Mouse (Mus musculus): ENCODE results near the gene Slc13a3. TPM values are rescaled to one million over a fixed set of nuclear protein-coding genes. Genes with fewer than 3 reads are reported as not detected.

Slc13a3 gene
- polyA plus RNA-seq, 1 experiment from 2014 or later, result 6.5 TPM

DNA sequence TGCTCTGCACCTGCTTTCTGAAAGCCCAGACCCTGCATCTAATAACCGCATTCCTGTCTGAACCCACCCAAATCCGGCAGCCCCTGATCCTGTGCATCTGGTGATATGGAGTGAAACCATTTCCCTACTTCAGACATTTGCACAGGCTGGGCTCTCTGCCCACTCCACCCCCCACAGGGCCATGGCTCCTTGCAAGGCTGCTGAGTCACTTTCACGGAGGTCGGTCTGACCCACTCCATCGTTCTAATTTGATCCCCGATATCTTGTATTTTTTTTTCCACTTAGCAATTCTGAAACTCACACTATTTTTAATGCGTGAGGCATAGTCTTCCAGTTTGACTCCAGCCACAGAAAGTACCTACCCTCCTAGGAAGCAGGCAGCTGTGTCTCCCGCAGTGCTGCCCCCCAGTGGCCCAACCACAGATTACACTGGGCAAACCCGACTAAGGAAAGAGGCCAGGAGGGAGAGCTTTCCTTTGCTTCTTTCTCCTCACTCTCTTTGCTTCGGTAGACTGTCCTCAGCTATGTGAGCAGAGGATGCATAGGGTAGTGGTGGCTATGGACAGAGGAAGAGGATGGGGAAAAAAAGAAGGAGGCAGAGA, 65.2 kb downstream of the Slc13a3 start:
- no peak overlapping the region for H3K9ac ChIP-seq (replicated peaks; ENCODE audit: low read depth, low read length)
- H3K36me3 ChIP-seq (ENCODE audit: control insufficient read depth, insufficient read depth), result no peaks in the 10 kb centered on the region
- no peaks in the 10 kb centered on the region for H3K9me3 ChIP-seq (ENCODE audit: control insufficient read depth, low read length)
- H3K4me3 ChIP-seq (replicated peaks; ENCODE audit: low read length), result no peak overlapping the region
- H3K27me3 ChIP-seq (replicated peaks; ENCODE audit: control insufficient read depth, insufficient read depth, low read length), result no peaks in the 10 kb centered on the region
- H3K4me1 ChIP-seq (replicated peaks; ENCODE audit: control insufficient read depth, insufficient read depth, low read length), result peaks cover 2% of the 10 kb centered on the region; the same call in 1 of the 2 replicates
- ATAC-seq, result no peak
- H3K27ac ChIP-seq (ENCODE audit: low read length), result no peak overlapping the region
- WGBS, result 40% methylated on average over 10 of the region's 10 CpGs
- no peak overlapping the region for H3K4me2 ChIP-seq (ENCODE audit: low read length)

DNA sequence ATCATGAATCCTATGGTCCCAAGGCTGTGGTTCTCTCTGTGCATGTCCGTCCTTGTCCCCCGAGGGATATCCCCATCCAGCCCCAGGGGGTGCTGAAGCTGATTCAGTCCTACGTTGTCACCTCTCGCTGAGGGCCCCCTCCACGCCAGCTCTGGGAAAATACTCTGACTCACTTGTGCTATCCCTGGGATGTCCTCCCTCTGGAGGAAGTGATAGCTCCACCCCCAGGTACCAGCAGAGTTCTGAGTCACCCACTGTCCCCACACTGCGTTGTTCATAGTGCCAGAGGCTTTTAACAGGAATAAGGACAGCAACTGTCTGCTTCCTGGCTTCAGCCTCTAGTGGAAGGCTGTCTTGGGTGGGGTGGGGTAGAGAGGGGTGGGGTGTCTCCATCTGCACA, 67.7 kb downstream of the Slc13a3 start:
- WGBS, result 70% methylated on average over 6 of the region's 6 CpGs
- Histone ChIP-seq H3K9me3 (ENCODE audit: control insufficient read depth, low read length) (no peaks in the 10 kb centered on the region), H3K36me3 (ENCODE audit: control insufficient read depth, insufficient read depth) (no peaks in the 10 kb centered on the region), H3K9ac (replicated peaks; ENCODE audit: low read depth, low read length) (no peak overlapping the region), H3K4me1 (replicated peaks; ENCODE audit: control insufficient read depth, insufficient read depth, low read length) (peaks cover 2% of the 10 kb centered on the region; the same call in 1 of the 2 replicates), H3K4me3 (replicated peaks; ENCODE audit: low read length) (no peak overlapping the region), H3K27ac (ENCODE audit: low read length) (no peak overlapping the region), H3K4me2 (ENCODE audit: low read length) (no peak overlapping the region), H3K27me3 (replicated peaks; ENCODE audit: control insufficient read depth, insufficient read depth, low read length) (no peaks in the 10 kb centered on the region)
- no peak for ATAC-seq

DNA sequence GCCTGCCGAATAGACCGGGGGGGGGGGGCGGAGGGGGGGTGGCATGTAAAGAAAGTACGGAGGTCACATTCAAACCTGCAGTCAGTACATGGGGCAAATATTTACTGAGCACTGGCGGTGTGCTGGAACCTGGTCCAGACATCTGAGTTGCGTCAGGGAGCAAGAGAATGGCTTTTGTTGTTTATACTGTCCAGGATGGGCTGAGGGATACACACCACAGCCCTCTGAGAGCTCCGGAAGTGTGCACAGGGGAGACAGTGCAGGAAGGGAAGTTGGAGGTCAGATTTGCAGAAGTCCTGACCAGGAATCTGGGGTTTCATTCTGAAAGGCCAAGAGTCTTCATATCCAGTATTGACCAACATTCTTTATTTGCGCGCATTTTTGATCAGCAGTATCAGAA, 68.1 kb downstream of the Slc13a3 start:
- Histone ChIP-seq H3K9ac (replicated peaks; ENCODE audit: low read depth, low read length) (no peak overlapping the region), H3K4me3 (replicated peaks; ENCODE audit: low read length) (no peak overlapping the region), H3K27ac (ENCODE audit: low read length) (no peak overlapping the region), H3K36me3 (ENCODE audit: control insufficient read depth, insufficient read depth) (no peaks in the 10 kb centered on the region), H3K9me3 (ENCODE audit: control insufficient read depth, low read length) (no peaks in the 10 kb centered on the region), H3K4me1 (replicated peaks; ENCODE audit: control insufficient read depth, insufficient read depth, low read length) (peaks cover 2% of the 10 kb centered on the region; the same call in 1 of the 2 replicates), H3K27me3 (replicated peaks; ENCODE audit: control insufficient read depth, insufficient read depth, low read length) (no peaks in the 10 kb centered on the region), H3K4me2 (ENCODE audit: low read length) (no peak overlapping the region)
- no peak for ATAC-seq
- 78% methylated on average over 9 of the region's 9 CpGs for whole genome bisulfite sequencing

DNA sequence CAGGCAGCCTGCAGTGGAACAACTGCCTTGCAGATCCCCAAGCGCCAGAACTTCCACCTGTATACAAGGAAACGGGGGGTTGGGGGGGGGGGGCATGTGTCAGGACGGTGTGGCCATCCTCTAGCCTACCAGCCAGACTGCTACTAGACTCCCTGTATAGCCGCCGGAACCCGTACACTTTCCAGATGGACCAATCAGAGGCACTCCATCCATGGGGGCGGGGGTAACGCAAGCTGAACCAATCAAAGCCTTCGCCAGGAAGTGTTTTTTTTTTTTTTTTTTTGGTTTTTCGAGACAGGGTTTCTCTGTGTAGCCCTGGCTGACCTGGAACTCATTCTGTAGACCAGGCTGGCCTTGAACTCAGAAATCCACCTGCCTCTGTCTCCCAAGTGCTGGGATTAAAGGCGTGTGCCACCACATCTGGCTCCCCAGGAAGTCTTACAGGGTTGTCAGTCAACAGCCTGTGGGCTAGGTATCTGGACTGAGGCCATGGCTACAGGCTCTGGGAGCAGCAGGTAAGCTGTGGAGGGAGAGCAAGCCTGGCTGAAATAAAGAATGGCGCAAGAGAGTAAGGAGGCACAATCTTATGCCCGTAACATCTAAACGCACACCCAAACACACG, 74.8 kb downstream of the Slc13a3 start:
- no peaks in the 10 kb centered on the region for H3K27me3 ChIP-seq (replicated peaks; ENCODE audit: control insufficient read depth, insufficient read depth, low read length)
- H3K36me3 ChIP-seq (ENCODE audit: control insufficient read depth, insufficient read depth), result no peaks in the 10 kb centered on the region
- H3K4me3 ChIP-seq (replicated peaks; ENCODE audit: low read length), result no peak overlapping the region
- H3K27ac ChIP-seq (ENCODE audit: low read length), result no peak overlapping the region
- no peak overlapping the region for H3K4me2 ChIP-seq (ENCODE audit: low read length)
- no peak for ATAC-seq
- H3K9ac ChIP-seq (replicated peaks; ENCODE audit: low read depth, low read length), result no peak overlapping the region
- H3K9me3 ChIP-seq (ENCODE audit: control insufficient read depth, low read length), result no peaks in the 10 kb centered on the region
- 50% methylated on average over 15 of the region's 15 CpGs for WGBS
- peaks cover 8% of the 10 kb centered on the region for H3K4me1 ChIP-seq (replicated peaks; ENCODE audit: control insufficient read depth, insufficient read depth, low read length)

DNA sequence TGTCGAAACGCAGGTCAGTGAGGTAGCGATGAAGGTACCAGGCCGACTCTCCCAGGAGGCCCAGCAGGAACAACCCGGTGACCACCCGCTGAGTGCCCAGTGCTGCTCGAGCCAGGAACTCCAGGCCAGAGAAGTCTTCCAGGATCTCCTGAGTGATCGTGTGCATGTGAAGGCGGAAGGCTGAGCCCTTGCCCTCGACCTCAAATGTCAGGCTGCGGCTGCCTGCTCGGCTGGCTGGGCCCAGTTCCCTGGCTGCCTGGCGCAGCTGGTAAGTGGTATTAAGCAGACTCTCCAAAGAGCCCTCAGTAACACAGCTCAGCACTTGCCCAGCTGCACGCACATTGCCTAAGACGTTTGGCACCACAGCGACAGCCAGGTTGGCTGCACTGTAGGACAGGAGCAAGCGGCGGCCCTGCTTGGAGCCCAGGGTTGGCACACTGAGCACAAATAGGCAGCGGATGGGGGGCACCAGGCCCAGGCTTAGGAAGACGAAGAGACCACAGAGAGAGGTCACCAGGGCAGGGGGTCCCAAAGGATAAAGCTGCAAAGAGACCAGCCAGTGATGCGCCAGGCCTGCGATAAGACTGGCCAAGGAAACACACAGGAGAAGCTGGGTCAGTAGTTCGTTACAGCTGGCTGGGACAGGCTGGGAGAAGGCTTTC, 75.4 kb downstream of the Slc13a3 start:
- Histone ChIP-seq H3K4me2 (ENCODE audit: low read length) (no peak overlapping the region), H3K9ac (replicated peaks; ENCODE audit: low read depth, low read length) (no peak overlapping the region), H3K27ac (ENCODE audit: low read length) (no peak overlapping the region), H3K4me3 (replicated peaks; ENCODE audit: low read length) (no peak overlapping the region), H3K9me3 (ENCODE audit: control insufficient read depth, low read length) (no peaks in the 10 kb centered on the region), H3K4me1 (replicated peaks; ENCODE audit: control insufficient read depth, insufficient read depth, low read length) (peaks cover 8% of the 10 kb centered on the region), H3K36me3 (ENCODE audit: control insufficient read depth, insufficient read depth) (no peaks in the 10 kb centered on the region), H3K27me3 (replicated peaks; ENCODE audit: control insufficient read depth, insufficient read depth, low read length) (no peaks in the 10 kb centered on the region)
- 0 out of 2 replicates have a peak, but pooled peaks have one; percentile 31 for ATAC-seq
- 67% methylated on average over 23 of the region's 23 CpGs for WGBS

DNA sequence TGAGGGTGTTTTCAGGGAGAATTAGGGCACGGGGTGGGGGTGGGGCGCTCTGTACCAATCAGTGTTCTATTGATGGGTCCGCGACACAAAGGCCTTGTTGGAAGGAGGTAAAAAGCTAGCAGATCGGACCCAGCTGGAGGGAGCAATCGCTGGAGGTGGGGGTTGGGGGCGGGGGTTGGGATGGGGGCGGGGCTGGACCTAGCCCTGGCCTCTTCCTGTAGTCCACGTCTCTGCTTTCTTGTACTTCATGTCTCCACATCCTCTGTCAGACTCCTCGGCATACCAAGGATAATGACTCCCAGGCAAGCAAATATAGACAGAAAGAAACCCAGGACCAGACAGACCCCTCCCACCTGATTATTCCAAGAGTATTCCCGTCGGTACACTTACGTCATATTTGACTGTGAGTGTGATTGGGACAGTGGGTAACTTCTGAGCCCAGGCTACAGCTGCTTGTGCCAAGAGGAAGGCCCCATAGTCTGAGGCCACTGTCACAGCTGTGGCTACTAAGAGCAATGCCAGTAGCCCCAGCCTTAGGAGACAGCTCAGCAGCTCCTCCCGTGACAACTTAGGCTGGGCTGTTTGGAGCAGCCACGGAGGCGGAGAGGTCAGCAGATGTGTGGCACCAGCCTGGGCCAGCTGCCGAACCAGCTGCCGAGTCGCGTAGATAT, 76.1 kb downstream of the Slc13a3 start:
- Histone ChIP-seq H3K27me3 (replicated peaks; ENCODE audit: control insufficient read depth, insufficient read depth, low read length) (no peaks in the 10 kb centered on the region), H3K36me3 (ENCODE audit: control insufficient read depth, insufficient read depth) (no peaks in the 10 kb centered on the region), H3K4me3 (replicated peaks; ENCODE audit: low read length) (no peak overlapping the region), H3K27ac (ENCODE audit: low read length) (no peak overlapping the region), H3K4me1 (replicated peaks; ENCODE audit: control insufficient read depth, insufficient read depth, low read length) (peaks cover 8% of the 10 kb centered on the region), H3K9ac (replicated peaks; ENCODE audit: low read depth, low read length) (no peak overlapping the region), H3K4me2 (ENCODE audit: low read length) (no peak overlapping the region), H3K9me3 (ENCODE audit: control insufficient read depth, low read length) (no peaks in the 10 kb centered on the region)
- ATAC-seq, result no peak
- 43% methylated on average over 20 of the region's 20 CpGs for WGBS

DNA sequence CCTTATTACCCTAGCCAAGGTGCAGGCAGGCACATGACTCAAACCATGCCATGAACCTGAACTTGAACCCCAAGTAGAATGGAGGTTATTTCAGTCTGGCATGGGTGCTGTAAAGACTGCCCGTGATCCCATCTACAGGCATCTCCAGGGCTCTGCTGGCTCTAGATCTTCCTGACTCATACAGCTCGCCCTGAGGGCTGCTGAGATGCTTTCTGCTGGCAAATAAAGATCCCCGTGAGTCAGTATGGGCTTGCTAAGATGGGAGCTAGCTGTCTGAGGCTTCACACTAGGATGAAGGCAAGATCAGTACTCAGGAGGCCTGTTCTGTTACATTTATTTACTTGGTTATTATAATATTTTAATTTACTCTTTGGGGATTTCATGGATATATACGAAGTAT, 80.9 kb downstream of the Slc13a3 start:
- Histone ChIP-seq H3K9me3 (ENCODE audit: control insufficient read depth, low read length) (no peaks in the 10 kb centered on the region), H3K36me3 (ENCODE audit: control insufficient read depth, insufficient read depth) (no peaks in the 10 kb centered on the region), H3K4me1 (replicated peaks; ENCODE audit: control insufficient read depth, insufficient read depth, low read length) (peaks cover 9% of the 10 kb centered on the region), H3K27me3 (replicated peaks; ENCODE audit: control insufficient read depth, insufficient read depth, low read length) (no peaks in the 10 kb centered on the region), H3K4me2 (ENCODE audit: low read length) (no peak overlapping the region), H3K4me3 (replicated peaks; ENCODE audit: low read length) (no peak overlapping the region), H3K27ac (ENCODE audit: low read length) (no peak overlapping the region), H3K9ac (replicated peaks; ENCODE audit: low read depth, low read length) (no peak overlapping the region)
- 88% methylated on average over 4 of the region's 4 CpGs for WGBS
- ATAC-seq, result no peak

DNA sequence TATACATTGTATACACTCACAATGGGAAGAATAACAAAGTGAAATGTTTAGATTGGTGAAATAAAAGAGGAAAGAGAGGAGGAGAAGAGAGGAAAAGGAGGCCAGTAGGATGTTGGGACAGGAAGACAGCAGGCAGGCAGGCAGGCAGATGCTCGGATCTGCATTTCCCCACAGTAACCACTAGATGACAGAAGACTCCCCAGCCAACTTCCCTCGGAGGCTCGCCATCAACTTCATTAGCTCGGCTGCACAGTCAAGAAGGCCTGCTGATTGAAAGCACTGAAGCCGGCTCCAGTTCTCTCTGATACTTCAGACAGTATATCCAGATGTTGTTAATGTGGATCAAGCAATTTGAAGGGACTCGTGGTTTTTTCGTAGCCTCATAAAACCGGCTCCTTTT, 81.5 kb downstream of the Slc13a3 start:
- Histone ChIP-seq H3K9me3 (ENCODE audit: control insufficient read depth, low read length) (no peaks in the 10 kb centered on the region), H3K4me2 (ENCODE audit: low read length) (no peak overlapping the region), H3K27me3 (replicated peaks; ENCODE audit: control insufficient read depth, insufficient read depth, low read length) (no peaks in the 10 kb centered on the region), H3K36me3 (ENCODE audit: control insufficient read depth, insufficient read depth) (no peaks in the 10 kb centered on the region), H3K4me1 (replicated peaks; ENCODE audit: control insufficient read depth, insufficient read depth, low read length) (peaks cover 8% of the 10 kb centered on the region), H3K4me3 (replicated peaks; ENCODE audit: low read length) (no peak overlapping the region), H3K9ac (replicated peaks; ENCODE audit: low read depth, low read length) (no peak overlapping the region), H3K27ac (ENCODE audit: low read length) (no peak overlapping the region)
- 13% methylated on average over 8 of the region's 8 CpGs for WGBS
- no peak; the same call in 1 of the 2 replicates for ATAC-seq

DNA sequence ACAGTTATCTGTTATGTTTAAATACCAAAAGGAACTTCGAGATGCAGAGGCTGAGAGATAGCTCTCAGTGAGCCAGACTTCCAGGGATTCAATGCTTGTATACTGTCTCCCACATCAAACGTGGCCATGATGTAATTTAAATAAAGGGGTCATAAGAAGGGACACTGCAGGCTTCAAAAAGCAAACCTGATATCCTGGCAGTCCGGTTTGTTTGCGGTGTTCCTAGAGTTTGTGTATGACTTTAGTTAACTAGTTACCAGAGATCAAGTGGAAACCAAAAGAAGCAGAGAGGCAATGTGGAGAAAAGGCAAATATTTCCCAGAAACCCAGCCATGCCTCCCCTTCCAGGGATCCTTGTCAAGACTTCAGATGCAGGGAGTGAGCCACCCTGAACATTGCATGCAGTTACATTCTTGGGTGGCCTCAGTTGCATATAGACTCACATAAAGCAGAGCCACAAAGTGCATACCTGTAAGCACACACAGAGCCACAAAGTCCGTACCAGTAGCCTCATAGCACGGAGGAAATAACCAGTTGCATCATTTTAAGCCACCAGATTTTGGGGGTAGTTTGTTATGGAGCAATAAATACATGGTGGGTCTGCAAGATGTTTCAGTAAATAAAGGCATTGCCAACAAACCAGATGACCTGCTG, 83.6 kb downstream of the Slc13a3 start:
- H3K27me3 ChIP-seq (replicated peaks; ENCODE audit: control insufficient read depth, insufficient read depth, low read length), result no peaks in the 10 kb centered on the region
- H3K4me3 ChIP-seq (replicated peaks; ENCODE audit: low read length), result no peak overlapping the region
- H3K36me3 ChIP-seq (ENCODE audit: control insufficient read depth, insufficient read depth), result peaks cover 16% of the 10 kb centered on the region; the same call in 1 of the 2 replicates
- H3K9ac ChIP-seq (replicated peaks; ENCODE audit: low read depth, low read length), result no peak overlapping the region
- no peak for ATAC-seq
- WGBS, result 88% methylated on average over 6 of the region's 6 CpGs
- H3K27ac ChIP-seq (ENCODE audit: low read length), result no peak overlapping the region
- no peak overlapping the region for H3K4me2 ChIP-seq (ENCODE audit: low read length)
- H3K4me1 ChIP-seq (replicated peaks; ENCODE audit: control insufficient read depth, insufficient read depth, low read length), result peaks cover 13% of the 10 kb centered on the region
- H3K9me3 ChIP-seq (ENCODE audit: control insufficient read depth, low read length), result no peaks in the 10 kb centered on the region
